Mouse (Mus musculus) T-helper 1 cell (primary cell): ENCODE measurements at regions not wholly inside any gene's neighbourhood (a gene's known extent, or its start where the extent isn't known, plus 50 kb on each side); places are given as distances from the start of the nearest gene placed in this dataset.
"Not testable (repeated sequence)": the region's sequence is repeated elsewhere in the genome, so short reads cannot be mapped to it uniquely, and the experiment has no call there.

Source experiments
- in situ Hi-C: fragments of 300-600 bp; cut with MboI, MseI; formaldehyde crosslinking; loops from one replicate; pipeline ENCODE4 v1.15.1; 2025; ENCODE audit warnings: high pct_unique_total_duplicates

DNA sequence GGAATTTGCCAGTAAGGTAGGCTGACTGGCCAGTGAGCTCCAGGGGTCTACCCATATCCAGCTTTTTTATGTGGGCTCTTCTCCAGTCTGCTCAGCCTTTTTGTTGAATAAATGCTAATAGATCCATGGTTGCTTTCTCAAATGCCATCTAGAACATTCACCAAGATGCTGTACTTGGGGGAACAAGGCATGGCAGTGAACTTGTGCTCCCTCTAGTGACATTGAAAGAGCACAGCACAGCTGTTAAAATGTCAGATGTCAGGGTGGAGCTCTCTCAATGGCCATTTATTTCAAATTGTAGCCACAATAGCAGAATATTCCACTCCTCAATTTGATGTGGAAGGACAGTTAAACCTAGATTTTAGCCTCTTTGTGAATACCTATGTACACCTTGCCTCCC is 86.3 kb downstream of the Kcnk1 start:
- in situ Hi-C loops: loop anchor here (5.0 kb wide), 1 partner anchor 61 kb away; no protein-coding TSS in a partner anchor

DNA sequence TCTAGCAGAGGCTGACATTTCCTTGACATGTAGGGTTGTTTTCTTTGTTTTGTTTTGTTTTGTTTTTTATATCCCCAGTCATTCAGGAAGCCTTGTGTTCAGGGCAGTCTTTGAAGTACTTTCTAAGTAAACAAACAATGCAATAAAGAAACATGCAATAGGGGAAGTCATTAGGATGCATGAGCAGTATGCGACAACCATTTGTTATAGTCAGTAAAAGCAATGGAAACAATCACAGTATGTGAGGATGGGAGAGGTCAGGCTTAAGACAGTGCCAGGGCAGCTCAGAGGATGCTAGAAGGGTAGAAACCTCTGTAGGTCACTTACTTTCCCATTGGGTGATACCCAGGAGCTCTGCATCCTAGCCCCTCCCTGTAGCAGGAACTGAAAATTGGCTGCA is 87.9 kb downstream of the Kcnk1 start:
- in situ Hi-C loops: loop anchor here (5.0 kb wide), 1 partner anchor 59 kb away; no protein-coding TSS in a partner anchor

DNA sequence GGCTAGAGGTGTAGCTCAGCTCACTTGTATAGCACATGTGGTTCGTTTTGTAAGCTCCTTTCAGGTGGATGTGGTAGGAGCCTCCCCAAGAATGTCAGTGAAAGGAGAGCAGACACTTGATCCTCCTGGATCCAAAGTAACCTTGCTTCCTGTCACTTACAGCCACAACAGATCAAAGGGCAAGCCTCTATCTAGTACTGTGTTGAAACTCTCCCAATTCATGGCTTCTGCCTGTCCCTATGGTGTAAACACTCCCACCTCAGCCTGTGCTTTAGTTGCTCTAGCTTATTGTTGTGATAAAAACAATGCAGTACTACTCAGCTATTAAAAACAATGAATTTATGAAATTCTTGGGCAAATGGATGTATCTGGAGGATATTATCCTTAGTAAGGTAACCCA is 95.8 kb downstream of the Kcnk1 start:
- in situ Hi-C loops: no loop called here

DNA sequence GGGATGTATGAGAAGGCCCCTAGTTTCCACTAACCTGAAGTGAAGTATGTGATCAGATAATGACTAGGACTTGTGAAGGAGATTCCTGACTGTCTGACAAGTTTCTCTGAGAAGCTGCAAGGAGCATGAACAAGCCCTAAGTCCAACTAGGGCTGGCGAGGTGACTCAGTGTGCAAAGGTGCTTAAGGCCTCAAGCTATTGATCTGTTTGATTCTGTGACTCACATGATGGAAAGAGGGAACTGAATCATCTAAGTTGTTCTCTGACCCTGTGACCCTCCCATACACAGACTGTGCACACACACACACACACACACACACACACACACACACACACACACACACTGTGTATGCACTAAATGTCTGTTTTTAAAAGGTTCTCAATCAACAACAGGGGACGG is 99.0 kb downstream of the Kcnk1 start:
- in situ Hi-C loops: no loop called here

DNA sequence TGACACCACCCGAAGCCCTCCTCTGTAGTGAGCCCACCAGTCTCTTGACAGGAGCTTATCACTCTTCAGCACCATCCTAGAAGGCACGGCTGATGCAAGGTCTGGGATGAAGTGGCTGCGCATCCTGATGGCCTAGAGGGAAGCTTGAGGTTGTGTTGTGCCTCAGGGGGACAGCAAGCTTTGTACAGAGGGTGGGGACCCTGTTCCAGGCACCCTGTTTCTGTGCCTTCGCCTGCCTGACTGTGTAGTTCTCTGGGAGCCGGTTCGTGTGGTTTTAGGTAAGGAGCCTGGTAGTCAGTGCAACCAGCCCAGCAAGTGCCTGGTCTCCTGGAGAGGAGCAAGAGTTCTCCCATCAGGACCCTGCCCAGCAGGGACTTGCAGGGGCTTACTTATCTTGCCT is 101.1 kb downstream of the Kcnk1 start:
- in situ Hi-C loops: no loop called here

DNA sequence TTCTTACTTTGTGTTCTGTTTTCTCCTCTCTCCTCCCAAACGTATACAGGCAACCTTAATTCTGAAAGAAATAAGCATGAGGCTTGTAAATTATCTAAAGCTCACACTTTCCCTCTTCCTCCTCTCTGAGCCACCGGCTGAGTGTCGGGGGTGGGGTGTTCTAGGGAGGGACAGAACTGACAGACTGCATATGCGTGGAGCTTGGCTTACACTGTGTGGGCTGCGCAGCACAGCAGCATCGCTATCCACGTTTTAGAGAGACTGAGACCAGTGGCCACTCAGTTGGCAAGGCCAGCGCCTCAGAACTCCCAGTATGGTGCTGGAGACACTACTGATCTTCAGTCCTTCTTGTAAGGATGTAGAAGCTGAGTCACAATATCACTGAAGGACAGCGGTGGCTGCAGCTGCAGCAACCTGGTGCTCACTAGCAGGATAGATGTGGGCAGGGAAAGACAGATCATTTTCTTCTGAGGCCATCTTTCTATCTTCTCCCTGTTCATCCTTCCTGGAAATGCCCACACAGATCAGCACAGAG is 101.7 kb downstream of the Kcnk1 start:
- in situ Hi-C loops: no loop called here

DNA sequence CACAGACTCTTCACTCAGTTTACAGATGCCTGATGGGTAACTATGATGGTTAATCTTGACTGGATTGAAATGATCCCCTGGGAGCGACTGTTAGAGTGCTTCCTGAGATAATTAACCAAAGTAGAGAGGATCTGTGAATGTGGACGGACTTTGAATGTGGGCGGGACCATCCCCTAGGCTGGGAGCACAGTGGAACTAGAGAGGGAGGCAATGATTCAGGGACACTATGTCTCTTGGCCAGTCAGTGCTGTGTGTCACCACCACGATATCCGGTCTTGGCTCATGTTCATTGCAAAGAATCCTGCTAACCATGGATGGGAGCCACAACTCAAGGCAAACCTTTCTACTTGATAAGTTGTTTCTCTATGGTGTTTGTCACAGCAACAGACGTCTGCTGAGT is 103.9 kb downstream of the Kcnk1 start:
- in situ Hi-C loops: no loop called here

DNA sequence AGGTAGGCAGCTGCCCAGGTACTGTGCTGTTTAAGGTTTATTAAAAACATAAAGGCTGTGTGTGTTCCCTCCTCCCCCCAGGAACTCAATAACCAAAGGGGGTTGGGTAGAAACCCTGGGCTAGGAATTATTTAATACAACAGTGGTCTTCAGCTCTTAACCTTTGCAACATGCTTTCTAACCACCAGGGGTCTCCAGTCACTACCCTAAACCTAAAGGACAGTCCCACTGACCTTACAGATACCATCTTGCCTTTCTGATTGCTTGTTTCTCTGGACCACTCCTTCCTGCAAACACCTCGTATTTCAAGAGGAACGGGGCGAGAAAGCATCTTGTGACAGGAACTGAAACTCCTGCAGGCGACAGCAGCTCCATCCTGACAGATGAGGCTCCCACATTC is 104.9 kb downstream of the Kcnk1 start:
- in situ Hi-C loops: no loop called here

DNA sequence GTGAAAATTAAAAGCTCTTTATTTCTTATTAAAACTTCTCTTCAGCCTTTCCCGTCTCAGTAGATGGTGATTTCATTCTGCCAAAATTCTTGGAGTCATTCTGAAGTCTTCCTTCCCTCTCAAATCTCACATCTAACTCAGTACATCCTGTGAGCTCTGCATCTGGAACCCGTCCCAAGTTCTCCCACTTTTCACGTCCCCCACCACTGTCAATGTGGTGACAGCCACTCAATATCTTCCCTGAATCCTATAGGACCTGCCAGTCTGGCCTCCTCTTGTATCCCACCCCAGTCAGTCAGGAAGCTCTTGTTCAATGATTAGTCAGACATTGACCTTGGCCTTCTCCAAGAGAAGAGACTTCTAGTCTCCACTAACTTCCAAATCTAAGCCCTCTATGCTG is 110.1 kb downstream of the Kcnk1 start:
- in situ Hi-C loops: no loop called here

DNA sequence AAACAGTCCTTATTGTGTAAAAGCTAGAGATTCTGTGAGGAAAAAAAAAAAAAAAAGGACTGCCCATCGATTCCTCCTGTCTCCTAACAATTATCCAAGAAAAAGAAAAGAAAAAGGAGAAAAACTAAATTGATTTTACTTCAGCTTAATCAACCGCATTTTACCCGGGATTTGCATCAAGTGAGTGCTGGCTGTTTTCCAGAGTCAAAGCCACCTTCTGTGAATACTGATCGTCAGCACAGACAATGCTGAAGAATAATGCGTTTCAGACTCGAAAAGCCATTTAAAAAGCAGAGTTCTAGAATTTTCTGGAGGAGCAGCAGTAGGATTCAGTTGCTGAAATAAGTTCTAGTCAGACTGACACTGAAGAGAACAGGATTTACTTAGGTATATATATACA is 131.1 kb downstream of the Kcnk1 start:
- in situ Hi-C loops: no loop called here

DNA sequence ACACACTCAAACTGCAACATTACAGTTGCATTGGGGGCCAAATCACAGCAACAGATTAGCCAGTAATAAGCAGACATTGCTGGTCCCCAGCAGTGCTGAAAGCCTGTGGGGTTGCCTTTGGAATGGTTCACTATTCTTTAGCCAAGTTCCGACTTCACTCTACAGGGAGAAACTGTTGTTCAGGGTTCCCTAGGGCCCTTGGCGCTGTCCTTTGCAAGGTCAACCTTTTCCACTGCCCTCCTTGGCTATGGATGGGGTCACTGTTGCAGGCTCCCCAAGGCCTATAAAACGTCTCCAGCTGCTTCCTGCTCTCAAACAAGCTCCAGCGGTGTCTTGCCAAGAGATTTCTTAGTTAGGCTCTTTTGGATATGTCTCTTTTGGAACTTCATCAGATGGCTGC is 137.1 kb downstream of the Kcnk1 start:
- in situ Hi-C loops: no loop called here

DNA sequence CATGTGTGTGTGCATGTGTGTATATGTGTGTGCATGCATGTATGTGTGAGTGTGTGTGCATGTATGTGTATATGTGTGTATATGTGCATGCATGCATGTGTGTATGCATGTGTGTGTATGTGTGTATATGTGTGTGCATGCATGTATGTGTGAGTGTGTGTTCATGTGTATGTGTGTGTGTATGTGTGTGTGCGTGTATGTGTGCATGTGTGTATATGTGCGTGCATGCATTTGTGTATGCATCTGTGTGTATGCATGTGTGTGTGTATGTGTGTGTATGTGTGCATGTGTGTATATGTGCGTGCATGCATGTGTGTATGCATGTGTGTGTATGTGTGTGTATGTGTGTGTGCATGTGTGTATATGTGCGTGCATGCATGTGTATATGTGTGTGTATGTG is 137.9 kb downstream of the Kcnk1 start:
- in situ Hi-C loops: not testable (repeated sequence)

DNA sequence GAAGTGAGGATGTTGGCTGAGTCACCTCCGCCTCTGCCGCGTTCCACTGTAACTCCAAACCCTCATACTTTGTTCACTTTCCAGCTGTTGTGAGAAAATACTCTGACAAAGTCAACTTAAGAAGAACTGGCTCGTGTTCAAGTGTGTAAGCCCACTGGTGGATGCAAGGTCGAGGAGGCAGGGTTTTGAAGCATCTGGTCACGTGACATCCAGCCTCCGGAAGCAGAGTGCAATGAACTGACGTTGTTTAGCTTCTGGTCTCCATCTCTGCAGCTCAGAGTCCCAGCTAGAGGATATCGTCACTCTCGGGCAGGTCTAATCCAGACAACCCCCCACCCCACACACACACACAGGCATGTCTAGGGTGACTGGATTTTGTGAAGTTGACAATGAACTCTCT is 140.1 kb downstream of the Kcnk1 start:
- in situ Hi-C loops: no loop called here

DNA sequence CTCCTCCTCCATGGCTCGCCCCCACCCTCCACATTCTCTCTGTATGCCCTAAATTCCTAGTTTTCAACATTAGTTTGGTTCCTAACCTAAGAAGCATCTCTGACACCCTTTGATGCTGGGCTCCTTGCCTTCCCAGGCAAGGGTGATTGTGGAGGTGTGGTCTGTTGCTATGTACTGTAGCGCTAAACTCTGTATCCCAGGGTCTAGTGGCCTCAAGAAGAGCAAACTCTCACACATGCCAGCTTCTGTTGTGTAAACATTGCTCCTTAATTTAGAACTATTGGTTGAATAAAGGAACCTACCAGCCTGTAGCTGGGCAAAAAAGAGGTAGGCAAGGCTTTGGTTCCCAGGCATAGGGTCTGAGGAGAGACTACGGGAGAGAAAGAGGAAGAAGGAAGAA is 140.6 kb downstream of the Kcnk1 start:
- in situ Hi-C loops: no loop called here

DNA sequence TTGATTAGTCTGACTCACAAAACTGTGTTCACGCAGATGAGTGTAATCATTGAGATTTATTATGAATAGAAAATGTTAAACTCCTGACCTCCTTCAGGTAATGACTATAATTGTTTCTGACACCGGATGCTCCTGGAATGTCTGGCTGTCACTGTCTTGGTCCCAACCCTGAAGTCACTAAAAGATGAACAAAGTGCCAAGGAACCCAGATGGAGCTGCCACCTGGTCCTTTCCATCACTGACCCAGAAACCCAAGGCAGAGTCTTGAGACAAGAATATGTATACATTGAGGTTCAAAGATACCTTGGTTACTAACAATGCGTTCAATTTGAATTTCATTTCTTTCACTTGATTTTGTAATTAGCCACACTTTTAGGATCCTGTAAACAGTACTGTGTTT is 142.0 kb downstream of the Kcnk1 start:
- in situ Hi-C loops: no loop called here

DNA sequence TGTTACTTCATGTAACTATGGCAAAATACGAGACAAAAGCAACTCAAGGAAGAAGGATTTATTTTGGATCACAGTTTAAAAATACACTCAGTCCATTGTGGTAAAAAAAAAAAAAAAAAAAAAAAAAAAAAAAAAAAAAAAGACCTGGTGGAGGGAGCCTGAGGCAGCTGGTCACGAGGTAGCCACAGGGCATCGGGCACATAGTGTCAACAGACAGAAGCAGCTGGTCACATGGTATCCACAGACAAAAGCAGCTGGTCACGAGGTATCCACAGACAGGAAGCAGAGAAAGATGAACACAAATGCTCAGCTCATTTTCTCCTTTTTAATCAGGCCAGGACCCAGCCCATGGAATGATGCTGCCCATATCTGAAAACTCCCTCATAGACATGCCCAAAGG is 142.5 kb downstream of the Kcnk1 start:
- in situ Hi-C loops: no loop called here

DNA sequence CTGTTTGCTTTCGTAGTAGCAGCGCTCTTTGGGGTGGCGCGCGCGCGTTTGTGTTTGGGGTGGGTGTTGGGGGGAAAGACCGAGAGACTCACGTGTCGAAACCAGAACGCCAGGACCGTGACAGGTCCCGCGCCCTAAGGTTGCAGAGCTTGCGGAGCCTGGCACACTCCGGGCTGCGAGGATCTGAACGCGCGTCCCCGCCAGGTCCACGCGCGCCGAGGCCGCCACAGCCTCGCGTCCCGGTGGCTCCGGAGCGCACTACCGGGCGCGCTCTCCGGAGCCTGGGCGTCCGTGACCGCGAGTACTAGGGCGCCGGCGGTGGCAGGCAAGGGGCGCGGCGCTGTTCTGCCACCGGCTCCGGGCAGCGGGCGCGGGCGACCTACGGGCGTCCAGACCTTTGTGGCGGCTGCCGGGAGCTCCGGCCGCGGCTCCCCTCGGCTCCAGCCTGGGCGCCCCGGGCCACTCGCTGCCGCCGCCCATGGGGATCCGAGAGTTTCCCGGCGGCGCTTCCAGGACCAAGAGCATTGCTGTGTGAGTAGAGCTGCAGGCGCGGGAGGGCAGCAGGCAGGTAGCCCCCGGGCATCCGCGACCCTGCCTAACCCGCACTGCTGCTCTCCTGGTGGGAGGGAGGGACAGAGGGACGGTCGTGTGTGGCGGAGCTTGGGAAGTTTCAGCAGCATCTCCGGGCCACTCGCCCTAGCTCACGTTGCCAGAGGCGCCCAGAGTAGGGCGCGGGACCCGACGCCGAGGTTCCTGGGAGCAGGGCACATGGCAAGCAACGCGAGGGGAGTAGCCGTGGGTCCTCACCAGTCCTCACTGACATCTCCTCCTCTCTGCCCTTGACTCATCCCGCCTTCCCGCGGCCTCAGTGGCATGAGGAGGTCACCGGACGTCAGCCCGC is 143.9 kb downstream of the Kcnk1 start:
- in situ Hi-C loops: no loop called here

DNA sequence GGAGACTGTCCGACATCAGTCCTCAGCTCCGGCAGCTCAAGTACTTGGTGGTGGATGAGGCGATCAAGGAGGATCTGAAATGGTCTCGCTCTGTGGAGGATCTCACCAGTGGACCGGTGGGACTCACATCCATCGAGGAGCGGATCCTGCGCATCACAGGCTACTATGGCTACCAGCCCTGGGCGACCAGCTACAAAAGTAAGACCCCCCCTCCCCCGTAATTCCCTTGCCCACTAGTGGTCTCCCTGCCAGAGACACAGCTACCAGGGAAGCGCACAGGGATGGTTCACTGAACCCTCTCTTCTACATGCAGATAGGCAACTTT is 144.5 kb downstream of the Kcnk1 start:
- in situ Hi-C loops: no loop called here

DNA sequence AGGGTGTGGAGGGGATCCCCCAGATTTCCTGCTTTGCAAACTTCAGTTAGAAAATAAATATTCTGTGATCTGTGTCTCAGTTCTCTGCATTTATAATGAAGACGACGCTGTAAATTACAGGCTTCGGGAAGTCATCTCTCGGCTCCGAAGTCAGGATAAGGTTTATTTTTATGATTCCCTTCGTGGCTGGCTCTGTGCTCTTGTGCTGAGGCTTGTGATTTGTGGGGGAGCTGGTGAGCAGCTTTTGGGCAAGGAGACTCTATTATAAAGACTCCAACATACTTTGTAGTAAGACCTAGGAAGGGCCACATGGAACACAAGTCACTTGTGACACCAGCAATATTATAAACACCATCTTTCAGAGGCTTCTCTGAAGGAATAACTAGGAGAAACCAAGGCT is 146.0 kb downstream of the Kcnk1 start:
- in situ Hi-C loops: loop anchor here (5.0 kb wide), 1 partner anchor 59 kb away; no protein-coding TSS in a partner anchor

DNA sequence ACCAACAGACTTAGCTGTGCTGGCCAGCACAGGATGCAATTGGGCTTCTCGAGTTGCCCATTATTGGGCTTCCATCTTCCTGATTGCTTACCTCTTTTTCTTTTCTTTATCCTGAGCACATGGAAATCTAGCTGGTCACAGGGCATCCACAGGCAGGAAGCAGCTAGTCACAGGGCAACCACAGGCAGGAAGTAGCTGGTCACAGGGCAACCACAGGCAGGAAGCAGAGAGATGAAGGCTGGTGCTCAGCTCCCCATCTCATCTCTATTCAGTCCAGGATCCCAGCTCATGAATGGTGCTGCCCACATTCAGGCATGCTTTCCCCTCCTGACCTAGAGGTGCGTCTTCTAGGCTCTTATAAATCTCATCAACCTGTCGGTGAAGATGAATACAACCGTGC is 146.8 kb upstream of the Slc35f3 start:
- in situ Hi-C loops: no loop called here

DNA sequence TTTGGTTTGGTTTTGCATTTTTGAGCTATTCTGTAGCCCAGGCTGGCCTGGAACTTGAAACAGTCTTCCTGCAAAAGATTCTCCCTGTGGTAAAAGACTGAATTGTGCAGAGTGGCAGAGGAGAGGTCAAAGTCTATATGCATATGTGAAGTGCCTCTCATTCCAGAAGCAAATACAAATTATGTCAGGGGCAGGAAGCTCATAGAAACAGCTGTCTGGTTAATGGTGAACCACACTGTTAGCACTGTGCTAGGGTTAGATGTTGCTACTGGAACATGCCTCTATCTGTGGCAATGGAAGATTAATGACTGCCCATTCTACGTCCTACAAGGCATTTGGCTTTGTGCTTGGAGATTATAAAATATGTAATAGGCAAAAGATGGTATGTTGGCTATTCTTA is 144.4 kb upstream of the Slc35f3 start:
- in situ Hi-C loops: no loop called here

DNA sequence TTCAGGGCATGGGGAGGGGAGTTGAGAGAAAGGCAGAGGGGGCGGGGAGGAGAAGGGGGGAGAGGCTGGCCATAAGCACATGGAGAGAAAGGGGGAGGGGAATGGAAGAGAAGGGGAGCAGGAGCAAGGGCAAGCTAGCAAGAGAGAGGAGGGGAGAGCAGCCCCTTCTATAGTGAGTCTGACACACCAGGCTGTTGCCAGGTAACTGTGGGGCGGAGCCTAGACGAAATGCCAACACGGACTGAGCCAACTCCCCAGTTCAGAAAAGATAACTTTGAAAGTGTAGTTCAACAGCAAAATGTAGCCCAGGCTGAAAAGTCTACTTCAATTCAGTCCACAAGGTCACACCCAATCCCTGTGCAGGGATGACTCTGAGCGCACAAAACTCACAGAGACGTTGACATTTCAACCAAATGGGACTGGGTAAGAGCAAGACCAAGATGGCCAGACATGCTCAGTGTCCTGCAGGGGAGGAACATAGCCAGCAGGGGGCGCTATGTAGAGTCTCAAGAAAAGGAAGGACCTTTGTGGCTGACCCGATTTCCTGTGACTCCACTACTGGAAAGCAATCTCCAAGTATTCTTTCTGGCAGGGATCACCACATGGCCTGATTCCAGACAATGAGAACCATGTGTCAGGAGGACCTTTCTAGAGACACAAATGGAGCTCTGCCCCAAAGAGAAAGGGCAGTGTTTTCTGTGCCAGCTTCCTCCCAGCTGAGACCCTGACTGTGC is 140.7 kb upstream of the Slc35f3 start:
- in situ Hi-C loops: no loop called here

DNA sequence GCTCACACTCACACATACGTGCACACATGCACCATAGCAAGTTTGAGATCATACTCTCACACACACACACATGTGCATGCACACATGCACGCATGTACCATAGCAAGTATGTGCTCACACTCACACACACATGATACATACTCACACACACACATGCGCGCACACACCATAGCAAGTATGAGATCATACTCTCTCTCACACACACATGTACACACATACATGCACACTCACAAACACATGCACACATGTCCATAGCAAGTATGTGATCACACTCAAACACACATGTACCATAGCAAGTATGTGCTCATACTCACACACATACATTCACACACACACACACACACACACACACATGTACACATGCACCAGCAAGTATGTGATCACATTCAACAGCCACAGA is 138.9 kb upstream of the Slc35f3 start:
- in situ Hi-C loops: no loop called here
